Mouse (Mus musculus) brain, adult 10 weeks (tissue): ENCODE measurements around the gene Pigw. TPM values are rescaled to one million over a fixed set of nuclear protein-coding genes. Genes with fewer than 3 reads are reported as not detected.

Experiments
- polyA plus RNA-seq: library from polyadenylated mRNA; stranded (reverse); fragments of 350-450 nt; fragmentation: Illumina TruSeq; extraction: RNeasy Lipid Tissue Mini Kit (QIAGEN cat#74804); gene quantifications from one replicate; pipeline ENCODE4 v1.2.3, GENCODE M21; 2015; ENCODE audit warnings: low read depth, low replicate concordance

Gene Pigw
- 5.2 TPM for polyA plus RNA-seq

GRCm38 (mm10) chr11:84879772-84880464, at the start of gene Pigw, which contains the start of gene Myo19:
Gene Pigw (minus strand): TSS chr11:84880285.
Gene Myo19 (plus strand): TSS chr11:84880148.

DNA sequence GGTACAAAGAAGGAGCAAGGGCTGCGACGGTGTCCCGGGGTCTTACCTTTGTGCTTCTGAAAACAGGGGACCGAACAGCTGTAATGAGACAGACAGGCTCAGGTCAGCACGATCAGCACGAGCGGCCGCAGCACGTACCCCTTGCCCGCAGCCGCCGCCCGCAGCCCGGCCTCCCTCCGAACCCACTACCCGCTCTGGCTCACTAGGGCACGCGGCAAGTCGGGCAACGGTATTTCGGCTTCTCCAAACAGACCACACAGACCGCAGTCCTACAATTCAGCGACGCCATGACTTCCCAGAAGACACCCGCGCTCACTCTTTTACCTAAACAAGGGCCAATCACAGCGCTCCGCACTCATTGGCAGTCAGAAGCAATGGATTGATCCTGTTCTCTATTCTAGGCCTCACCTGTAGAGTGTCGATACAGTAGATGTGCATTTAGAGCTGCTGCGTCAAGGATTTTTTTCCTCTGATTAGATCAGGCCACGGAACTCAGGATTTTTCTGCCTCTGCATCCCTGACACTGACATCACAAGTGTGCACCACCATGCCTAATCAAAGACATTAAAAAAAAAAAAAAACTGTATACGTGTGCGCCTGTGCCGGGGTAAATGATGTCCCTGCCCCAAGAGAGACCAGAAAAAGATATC, 36.1 kb upstream of the Pigw start, which contains the start of gene Znhit3:
Gene Znhit3, minus strand, starts transcription at position 314 of the 650 bp plus-strand sequence.

GRCm38 (mm10) chr11:84870337-84871043, 9.6 kb downstream of the Pigw start, which contains the start of gene Ggnbp2:
Gene Ggnbp2 (minus strand): TSS chr11:84870817.

DNA sequence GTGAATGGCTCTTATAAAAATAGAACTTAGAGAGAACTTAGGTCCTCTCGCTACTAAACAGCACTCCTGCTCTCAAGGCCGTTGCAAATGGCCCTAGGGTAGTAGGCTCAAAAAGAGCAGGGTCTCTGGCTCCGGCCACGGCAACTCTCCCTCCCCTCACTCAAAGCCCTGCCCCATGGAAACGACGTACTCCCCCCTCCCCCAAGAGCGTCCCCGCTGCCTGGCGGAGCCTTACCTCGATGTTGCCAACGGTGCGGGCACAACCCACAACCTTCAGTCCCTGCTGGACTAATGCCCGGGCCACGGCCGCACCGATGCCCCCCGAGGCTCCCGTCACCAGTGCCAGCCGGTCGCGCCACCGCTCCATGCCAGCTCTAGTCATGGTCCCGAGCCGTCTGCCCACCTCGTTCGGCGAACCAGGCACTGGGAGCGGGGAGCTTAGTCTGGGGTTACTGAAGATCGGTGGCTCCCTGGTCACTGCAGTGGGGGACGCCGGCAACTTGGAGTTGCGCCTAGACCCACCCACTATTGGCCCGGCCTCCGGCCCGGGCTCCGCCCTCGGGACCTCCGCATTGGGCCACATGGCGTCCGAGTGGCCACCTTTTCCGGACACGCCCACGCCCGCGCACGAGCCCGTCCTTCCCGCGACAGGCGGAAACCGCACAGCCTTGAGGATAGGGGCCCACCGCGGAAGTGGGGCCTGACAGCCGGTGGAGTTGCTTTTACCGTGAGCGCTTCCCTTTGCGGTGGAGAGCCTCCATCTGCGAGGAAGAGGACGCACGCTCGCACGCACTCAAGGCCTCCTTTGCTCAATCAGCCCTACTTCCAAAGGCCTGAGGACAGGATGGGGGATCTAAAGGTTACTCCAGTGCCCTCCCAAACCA, 51.3 kb downstream of the Pigw start, which contains the start of gene Dhrs11:
Gene Dhrs11, minus strand, starts transcription at position 479 of the 884 bp plus-strand sequence.

Other genes starting within 250 kb of the Pigw start
- gene Mrm1, start 60.8 kb downstream of the Pigw start, polyA plus RNA-seq, result 29.4 TPM
- 10.5 TPM for gene Dhrs11, start 51.3 kb downstream of the Pigw start, polyA plus RNA-seq
- 86.4 TPM for gene Ggnbp2, start 9.5 kb downstream of the Pigw start, polyA plus RNA-seq
- 6.1 TPM for gene Myo19, start 137 bp downstream of the Pigw start, polyA plus RNA-seq
- gene Znhit3, start 36.1 kb upstream of the Pigw start, polyA plus RNA-seq, result 71.5 TPM
- 85.0 TPM for gene Car4, start 77.5 kb upstream of the Pigw start, polyA plus RNA-seq